Mouse (Mus musculus) gastrocnemius, postnatal 14 days (tissue): ENCODE results near the gene Polrmt. TPM values are rescaled to one million over a fixed set of nuclear protein-coding genes. Genes with fewer than 3 reads are reported as not detected.
"Not testable (repeated sequence)": the region's sequence is repeated elsewhere in the genome, so short reads cannot be mapped to it uniquely, and the experiment has no call there.

Experiments used
- DNase-seq: peaks from one replicate; pipeline ENCODE4 v3.0.0; 2021; ENCODE audit warnings: mixed read lengths
- intact Hi-C: fragments of 180-260 bp; cut with DNase I; formaldehyde crosslinking; loops from one replicate; pipeline ENCODE4 v1.15.1; 2025; ENCODE audit warnings: low total_unique reads
- total RNA-seq, 2 experiments: library from RNA; stranded (reverse); gene quantifications; 2 replicates each; pipeline ENCODE4 v1.2.3; 2021

The Polrmt gene
- total RNA-seq, 2 experiments from 2014 or later, result 21.5 to 21.6 TPM

GRCm38 (mm10) chr10:79716254-79716987, 30.0 kb downstream of the Polrmt start, which contains the start of gene Hcn2:
Gene Hcn2, plus strand, starts transcription at chr10:79716634.
- intact Hi-C loops, result no loop called here

GRCm38 (mm10) chr10:79714996-79715395, 31.4 kb downstream of the Polrmt start:
- intact Hi-C loops, result no loop called here
- DNase-seq, result no peak

More at GRCm38 (mm10) chr10:79716254-79716987, 30.0 kb downstream of the Polrmt start, which contains the start of gene Hcn2:
- no peak for DNase-seq

GRCm38 (mm10) chr10:79713163-79713562, 33.2 kb downstream of the Polrmt start:
- DNase-seq, result no peak
- intact Hi-C loops, result no loop called here

- intact Hi-C loops, result no loop called here
- DNase-seq, result peak; percentile 81
These were observed 33.8 kb downstream of the Polrmt start for GRCm38 (mm10) chr10:79712499-79713126.

- intact Hi-C loops, result no loop called here
- DNase-seq, result no peak
These were observed 34.4 kb downstream of the Polrmt start for GRCm38 (mm10) chr10:79712029-79712428.

- no peak for DNase-seq
- intact Hi-C loops, result no loop called here
These were observed 37.1 kb downstream of the Polrmt start for GRCm38 (mm10) chr10:79709307-79709706.

GRCm38 (mm10) chr10:79708668-79709067, 37.7 kb downstream of the Polrmt start:
- intact Hi-C loops, result no loop called here
- peak; percentile 57 for DNase-seq

GRCm38 (mm10) chr10:79707759-79708158, 38.6 kb downstream of the Polrmt start:
- no peak for DNase-seq

GRCm38 (mm10) chr10:79707162-79707561, 39.2 kb downstream of the Polrmt start:
- no peak for DNase-seq
- intact Hi-C loops, result no loop called here

More at GRCm38 (mm10) chr10:79707759-79708158, 38.6 kb downstream of the Polrmt start:
- intact Hi-C loops, result no loop called here

GRCm38 (mm10) chr10:79706406-79707094, 39.8 kb downstream of the Polrmt start:
- peak; percentile 63 for DNase-seq
- intact Hi-C loops, result no loop called here

- peak; percentile 4 for DNase-seq
- intact Hi-C loops, result no loop called here
These were observed 40.4 kb downstream of the Polrmt start for GRCm38 (mm10) chr10:79705951-79706350.

GRCm38 (mm10) chr10:79704970-79705360, 41.4 kb downstream of the Polrmt start:
- intact Hi-C loops, result no loop called here
- peak; percentile 10 for DNase-seq

GRCm38 (mm10) chr10:79704065-79704969, 42.1 kb downstream of the Polrmt start, which contains the start of gene Bsg:
Gene Bsg, plus strand, starts transcription at chr10:79704491.
- peak; percentile 99 for DNase-seq
- intact Hi-C loops, result no loop called here

GRCm38 (mm10) chr10:79703541-79703940, 42.8 kb downstream of the Polrmt start:
- peak; percentile 2 for DNase-seq
- intact Hi-C loops, result no loop called here

- intact Hi-C loops, DNase-seq: not testable (repeated sequence)
These were observed 43.4 kb downstream of the Polrmt start for GRCm38 (mm10) chr10:79702970-79703369.

GRCm38 (mm10) chr10:79701443-79702129, 44.8 kb downstream of the Polrmt start:
- intact Hi-C loops, result no loop called here
- peak; percentile 7 for DNase-seq

- peak; percentile 2 for DNase-seq
These were observed 45.7 kb downstream of the Polrmt start for GRCm38 (mm10) chr10:79700676-79701075.

GRCm38 (mm10) chr10:79698459-79698858, 47.9 kb downstream of the Polrmt start:
- intact Hi-C loops, result no loop called here
- DNase-seq, result no peak

More at GRCm38 (mm10) chr10:79700676-79701075, 45.7 kb downstream of the Polrmt start:
- intact Hi-C loops, result no loop called here

- intact Hi-C loops, result no loop called here
These were observed 48.5 kb downstream of the Polrmt start for GRCm38 (mm10) chr10:79697916-79698315.

More at GRCm38 (mm10) chr10:79697916-79698315, 48.5 kb downstream of the Polrmt start:
- no peak for DNase-seq
